Mouse (Mus musculus) stomach, embryonic 15.5 days (tissue): Measurements from ENCODE around the gene Rab21. TPM values are rescaled to one million over a fixed set of nuclear protein-coding genes. Genes with fewer than 3 reads are reported as not detected.

ENCODE experiments used
- ATAC-seq: fragments of 200-750 bp; cut with Nextera tagmentation; 2 replicates; pipeline ENCODE4 v1.8.0; 2017; ENCODE audit warnings: low read depth, moderate number of reproducible peaks, moderate TSS enrichment; ENCODE audit not compliant: insufficient read depth, low FRiP score
- H3K27ac ChIP-seq: fragments of 300-500 bp; sonication (generic); 2 replicates; pipeline ENCODE4 v1.5.1; 2015; ENCODE audit warnings: mild to moderate bottlenecking, inconsistent platforms
- H3K27me3 ChIP-seq: fragments of 300-500 bp; sonication (generic); replicated peaks from 2 replicates; pipeline ENCODE4 v1.6.1; 2015; ENCODE audit warnings: inconsistent platforms
- H3K36me3 ChIP-seq: fragments of 300-500 bp; sonication (generic); 2 replicates; pipeline ENCODE4 v1.6.1; 2015; ENCODE audit warnings: inconsistent platforms
- H3K4me1 ChIP-seq: fragments of 300-500 bp; sonication (generic); 2 replicates; pipeline ENCODE4 v1.6.1; 2015; ENCODE audit warnings: inconsistent platforms
- H3K4me2 ChIP-seq: fragments of 300-500 bp; sonication (generic); 2 replicates; pipeline ENCODE4 v1.6.1; 2015; ENCODE audit warnings: mild to moderate bottlenecking, inconsistent platforms
- H3K4me3 ChIP-seq: fragments of 300-500 bp; sonication (generic); replicated peaks from 2 replicates; pipeline ENCODE4 v1.5.1; 2015; ENCODE audit warnings: inconsistent platforms
- H3K9ac ChIP-seq: fragments of 300-500 bp; sonication (generic); 2 replicates; pipeline ENCODE4 v1.6.1; 2015; ENCODE audit warnings: inconsistent platforms
- H3K9me3 ChIP-seq: fragments of 300-500 bp; sonication (generic); 2 replicates; pipeline ENCODE4 v1.6.1; 2016; ENCODE audit warnings: inconsistent platforms
- WGBS: fragments of 180-500 bp; shearing (Covaris S2); methylation state at CpG from one replicate; pipeline ENCODE4 v1.1.7; 2015; 5-methylcytosine and 5-hydroxymethylcytosine counted together
- polyA plus RNA-seq: library from polyadenylated mRNA; unstranded; fragments of >200 nt; fragmentation: Nextera tagmentation; extraction: Ambion mirVana; gene quantifications from 2 replicates; pipeline ENCODE4 v1.2.1, GENCODE M21; 2015

The Rab21 gene
- polyA plus RNA-seq, 1 experiment from 2014 or later: 9.7 TPM

- Histone ChIP-seq H3K4me3 (no peak overlapping the region), H3K9me3 (no peaks in the 10 kb centered on the region), H3K9ac (no peak overlapping the region), H3K4me1 (no peaks in the 10 kb centered on the region), H3K27me3 (no peaks in the 10 kb centered on the region), H3K27ac (no peak overlapping the region), H3K4me2 (no peak overlapping the region), H3K36me3 (peaks cover 8% of the 10 kb centered on the region; the same call in 1 of the 2 replicates)
- ATAC-seq: no peak
- WGBS: 91% methylated on average over 4 of the region's 4 CpGs
Measured at GRCm38 (mm10) chr10:115298683-115299082, 16.7 kb downstream of the Rab21 start.

GRCm38 (mm10) chr10:115297582-115297981 is 17.8 kb downstream of the Rab21 start:
- no peak for ATAC-seq
- Histone ChIP-seq H3K4me1 (no peaks in the 10 kb centered on the region), H3K36me3 (peaks cover 17% of the 10 kb centered on the region), H3K27ac (no peak overlapping the region), H3K9ac (no peak overlapping the region), H3K4me2 (no peak overlapping the region), H3K4me3 (no peak overlapping the region), H3K9me3 (no peaks in the 10 kb centered on the region), H3K27me3 (no peaks in the 10 kb centered on the region)
- 90% methylated on average over 5 of the region's 5 CpGs for WGBS

- no peaks in the 10 kb centered on the region for H3K9me3 ChIP-seq
- no peaks in the 10 kb centered on the region for H3K27me3 ChIP-seq
- no peaks in the 10 kb centered on the region for H3K4me1 ChIP-seq
- H3K27ac ChIP-seq: no peak overlapping the region
- WGBS: 75% methylated on average over 9 of the region's 9 CpGs
- ATAC-seq: no peak
- H3K9ac ChIP-seq: no peak overlapping the region
- H3K4me2 ChIP-seq: no peak overlapping the region
- H3K4me3 ChIP-seq: no peak overlapping the region
- H3K36me3 ChIP-seq: peaks cover 21% of the 10 kb centered on the region
Measured at GRCm38 (mm10) chr10:115296401-115296935, 18.9 kb downstream of the Rab21 start.

- no peak overlapping the region for H3K9ac ChIP-seq
- WGBS: 89% methylated on average over 3 of the region's 3 CpGs
- H3K4me2 ChIP-seq: no peak overlapping the region
- no peaks in the 10 kb centered on the region for H3K4me1 ChIP-seq
- no peak overlapping the region for H3K27ac ChIP-seq
- no peak overlapping the region for H3K4me3 ChIP-seq
- H3K27me3 ChIP-seq: no peaks in the 10 kb centered on the region
- no peaks in the 10 kb centered on the region for H3K9me3 ChIP-seq
- peaks cover 22% of the 10 kb centered on the region for H3K36me3 ChIP-seq
- ATAC-seq: no peak
Measured at GRCm38 (mm10) chr10:115295162-115295561, 20.2 kb downstream of the Rab21 start.

- Histone ChIP-seq H3K36me3 (peaks cover 22% of the 10 kb centered on the region), H3K9me3 (no peaks in the 10 kb centered on the region), H3K4me1 (no peaks in the 10 kb centered on the region), H3K4me2 (no peak overlapping the region), H3K4me3 (no peak overlapping the region), H3K27me3 (no peaks in the 10 kb centered on the region), H3K9ac (no peak overlapping the region), H3K27ac (no peak overlapping the region)
- no peak for ATAC-seq
- 92% methylated on average over 7 of the region's 7 CpGs for WGBS
Measured at GRCm38 (mm10) chr10:115294715-115295114, 20.7 kb downstream of the Rab21 start.

- 90% methylated on average over 7 of the region's 7 CpGs for WGBS
- Histone ChIP-seq H3K27me3 (no peaks in the 10 kb centered on the region), H3K9me3 (no peaks in the 10 kb centered on the region), H3K27ac (no peak overlapping the region), H3K4me1 (no peaks in the 10 kb centered on the region), H3K36me3 (peaks cover 22% of the 10 kb centered on the region), H3K4me2 (no peak overlapping the region), H3K9ac (no peak overlapping the region), H3K4me3 (no peak overlapping the region)
- ATAC-seq: no peak
Measured at GRCm38 (mm10) chr10:115293946-115294345, 21.4 kb downstream of the Rab21 start.

- WGBS: 94% methylated on average over 9 of the region's 9 CpGs
- Histone ChIP-seq H3K4me2 (no peak overlapping the region), H3K9me3 (no peaks in the 10 kb centered on the region), H3K27ac (no peak overlapping the region), H3K4me1 (no peaks in the 10 kb centered on the region), H3K4me3 (no peak overlapping the region), H3K27me3 (no peaks in the 10 kb centered on the region), H3K36me3 (peaks cover 31% of the 10 kb centered on the region), H3K9ac (no peak overlapping the region)
- no peak for ATAC-seq
Measured at GRCm38 (mm10) chr10:115290671-115291070, 24.7 kb downstream of the Rab21 start.

GRCm38 (mm10) chr10:115288856-115289255 is 26.5 kb downstream of the Rab21 start:
- 81% methylated on average over 8 of the region's 8 CpGs for WGBS

GRCm38 (mm10) chr10:115284170-115284569 is 31.2 kb downstream of the Rab21 start:
- Histone ChIP-seq H3K9ac (no peak overlapping the region), H3K4me1 (no peaks in the 10 kb centered on the region), H3K27ac (no peak overlapping the region), H3K9me3 (no peaks in the 10 kb centered on the region), H3K36me3 (peaks cover 9% of the 10 kb centered on the region), H3K4me3 (no peak overlapping the region), H3K27me3 (no peaks in the 10 kb centered on the region), H3K4me2 (no peak overlapping the region)
- 53% methylated on average over 10 of the region's 10 CpGs for WGBS
- ATAC-seq: no peak; the same call in 1 of the 2 replicates

More at GRCm38 (mm10) chr10:115288856-115289255, 26.5 kb downstream of the Rab21 start:
- H3K36me3 ChIP-seq: peaks cover 23% of the 10 kb centered on the region
- no peaks in the 10 kb centered on the region for H3K9me3 ChIP-seq
- no peak overlapping the region for H3K9ac ChIP-seq
- no peak for ATAC-seq
- H3K4me3 ChIP-seq: no peak overlapping the region
- H3K27ac ChIP-seq: no peak overlapping the region
- no peaks in the 10 kb centered on the region for H3K4me1 ChIP-seq
- H3K27me3 ChIP-seq: no peaks in the 10 kb centered on the region
- H3K4me2 ChIP-seq: no peak overlapping the region

GRCm38 (mm10) chr10:115281381-115281780 is 34.0 kb downstream of the Rab21 start:
- no peaks in the 10 kb centered on the region for H3K4me1 ChIP-seq
- H3K4me2 ChIP-seq: no peak overlapping the region
- H3K9ac ChIP-seq: no peak overlapping the region
- no peak for ATAC-seq
- no peak overlapping the region for H3K27ac ChIP-seq
- H3K9me3 ChIP-seq: no peaks in the 10 kb centered on the region
- H3K36me3 ChIP-seq: peaks cover 4% of the 10 kb centered on the region
- WGBS: 88% methylated on average over 10 of the region's 10 CpGs
- no peak overlapping the region for H3K4me3 ChIP-seq
- no peaks in the 10 kb centered on the region for H3K27me3 ChIP-seq

- no peak for ATAC-seq
- H3K27ac ChIP-seq: no peak overlapping the region
- no peak overlapping the region for H3K4me2 ChIP-seq
- no peaks in the 10 kb centered on the region for H3K27me3 ChIP-seq
- WGBS: 63% methylated on average over 5 of the region's 5 CpGs
- no peak overlapping the region for H3K4me3 ChIP-seq
- no peaks in the 10 kb centered on the region for H3K9me3 ChIP-seq
- no peaks in the 10 kb centered on the region for H3K4me1 ChIP-seq
- no peaks in the 10 kb centered on the region for H3K36me3 ChIP-seq
- no peak overlapping the region for H3K9ac ChIP-seq
Measured at GRCm38 (mm10) chr10:115271649-115272048, 43.7 kb downstream of the Rab21 start.

- 84% methylated on average over 12 of the region's 12 CpGs for WGBS
Measured at GRCm38 (mm10) chr10:115270612-115271390, 44.6 kb downstream of the Rab21 start.

More at GRCm38 (mm10) chr10:115270612-115271390, 44.6 kb downstream of the Rab21 start:
- no peak overlapping the region for H3K27ac ChIP-seq
- H3K9ac ChIP-seq: no peak overlapping the region
- no peak overlapping the region for H3K4me2 ChIP-seq
- no peaks in the 10 kb centered on the region for H3K4me1 ChIP-seq
- H3K4me3 ChIP-seq: no peak overlapping the region
- H3K9me3 ChIP-seq: no peaks in the 10 kb centered on the region
- ATAC-seq: no peak
- no peaks in the 10 kb centered on the region for H3K27me3 ChIP-seq
- no peaks in the 10 kb centered on the region for H3K36me3 ChIP-seq
